ENCODE assay signal across 15 mouse cellular contexts in the genomic region with DNA sequence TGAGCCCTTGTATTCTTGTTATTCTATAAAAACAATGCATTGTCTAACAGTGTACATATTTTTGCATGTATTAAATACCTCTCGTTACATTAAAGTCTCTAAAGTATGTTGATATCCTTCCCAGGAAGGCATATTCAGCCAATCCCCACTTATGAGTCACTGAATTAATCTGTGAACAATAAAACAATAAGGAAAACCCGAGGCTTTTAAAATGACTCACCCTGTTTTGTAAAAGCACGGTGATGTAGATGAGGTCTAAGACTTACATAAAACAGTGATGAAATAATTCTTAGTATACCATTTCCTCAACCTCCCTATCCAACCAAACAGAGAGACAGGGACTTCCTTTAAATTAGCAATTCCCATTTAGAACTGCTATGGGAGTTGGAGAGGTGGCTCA.
"Had no signal": no experiment of that assay in that cellular context is flagged by ENCODE, and none has a peak within 500 bp of the region (broad histone marks: within the 10 kb centered on the region; RNA-seq: fewer than 3 reads in every experiment).

No protein-coding gene starts in this region.

- H3K9ac ChIP-seq: limb, embryonic 13.5 days; liver, embryonic 12.5 days; lung, embryonic 14.5 days; midbrain, embryonic 12.5 days had no signal

- H3K36me3 ChIP-seq: limb, embryonic 13.5 days; liver, embryonic 12.5 days; midbrain, embryonic 12.5 days had no signal

- H3K27ac ChIP-seq: limb, embryonic 13.5 days; liver, embryonic 12.5 days; macrophage; midbrain, embryonic 12.5 days had no signal

- H3K4me1 ChIP-seq: limb, embryonic 13.5 days; liver, embryonic 12.5 days; midbrain, embryonic 12.5 days had no signal

- H3K27me3 ChIP-seq: limb, embryonic 13.5 days; liver, embryonic 12.5 days; midbrain, embryonic 12.5 days had no signal

- H3K4me3 ChIP-seq: limb, embryonic 13.5 days; liver, embryonic 12.5 days; megakaryocyte, embryonic 14.5 days; midbrain, embryonic 12.5 days had no signal

- H3K4me2 ChIP-seq: limb, embryonic 13.5 days; liver, embryonic 12.5 days; lung, embryonic 14.5 days; midbrain, embryonic 12.5 days had no signal

- DNase-seq: kidney, adult 11 months; kidney, postnatal 10 days; kidney, postnatal 4 days; left cerebral cortex, postnatal 4 days; lung, embryonic 14.5 days; lung, postnatal 10 days; right cerebral cortex, postnatal 25 days; thymus, adult 18-20 months; thymus, postnatal 14 days had no signal

- H3K9me3 ChIP-seq: liver, embryonic 12.5 days had no signal

- ATAC-seq: liver, embryonic 12.5 days; midbrain, embryonic 16.5 days had no signal
